Mouse (Mus musculus) bone marrow macrophage, adult 2 months (primary cell): ENCODE measurements around the gene Kcnh1. TPM values are rescaled to one million over a fixed set of nuclear protein-coding genes. Genes with fewer than 3 reads are reported as not detected.

Source experiments
- H3K27ac ChIP-seq: 2 replicates; pipeline ENCODE4 v1.5.1; 2012; ENCODE audit warnings: low read depth, low read length; ENCODE audit not compliant: insufficient read depth
- H3K4me1 ChIP-seq: 2 replicates; pipeline ENCODE4 v1.6.1; 2012; ENCODE audit warnings: low read length; ENCODE audit not compliant: control insufficient read depth, insufficient read depth
- H3K4me3 ChIP-seq: 2 replicates; pipeline ENCODE4 v1.5.1; 2012; ENCODE audit warnings: mild to moderate bottlenecking, low read length, moderate library complexity; ENCODE audit not compliant: insufficient read depth
- CTCF ChIP-seq: IDR thresholded peaks from 2 replicates; pipeline ENCODE4 v1.5.1; 2012; ENCODE audit warnings: low read depth, mild to moderate bottlenecking, low read length, moderate library complexity
- POLR2A ChIP-seq: IDR thresholded peaks from 2 replicates; pipeline ENCODE4 v1.6.1; 2012; ENCODE audit warnings: mild to moderate bottlenecking, low read depth, low read length, borderline replicate concordance
- polyA plus RNA-seq: library from polyadenylated mRNA; stranded (reverse); fragments of >200 nt; gene quantifications from 2 replicates; pipeline ENCODE4 v1.2.4, GENCODE M21; 2012; ENCODE audit not compliant: missing spikeins, insufficient read depth, insufficient read length

Gene Kcnh1
- polyA plus RNA-seq, 1 experiment, result not detected

DNA sequence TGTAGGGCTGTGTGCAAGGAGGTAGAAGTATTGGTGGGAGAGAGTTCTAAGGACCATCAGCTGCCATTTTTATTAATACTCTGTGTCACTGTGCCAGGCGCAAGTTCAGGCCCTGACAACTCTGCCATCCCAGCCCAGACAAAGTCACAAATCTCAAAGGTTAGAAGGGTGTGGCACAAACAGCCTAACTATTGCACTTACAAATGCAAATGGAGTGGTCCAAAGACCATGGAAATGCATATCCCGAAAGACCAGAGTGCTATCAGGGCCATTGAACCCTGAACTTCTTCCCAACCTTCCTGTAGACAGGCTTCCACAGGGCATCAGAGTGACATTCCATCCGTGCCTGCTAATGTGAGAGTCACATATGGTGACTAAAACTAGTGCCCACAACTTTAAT is 324.8 kb downstream of the Kcnh1 start:
- TF ChIP-seq CTCF (no peak), POLR2A (no peak)
- H3K4me1 ChIP-seq, result peaks cover 13% of the 10 kb centered on the region
- no peak overlapping the region for H3K27ac ChIP-seq
- H3K4me3 ChIP-seq, result no peak overlapping the region

DNA sequence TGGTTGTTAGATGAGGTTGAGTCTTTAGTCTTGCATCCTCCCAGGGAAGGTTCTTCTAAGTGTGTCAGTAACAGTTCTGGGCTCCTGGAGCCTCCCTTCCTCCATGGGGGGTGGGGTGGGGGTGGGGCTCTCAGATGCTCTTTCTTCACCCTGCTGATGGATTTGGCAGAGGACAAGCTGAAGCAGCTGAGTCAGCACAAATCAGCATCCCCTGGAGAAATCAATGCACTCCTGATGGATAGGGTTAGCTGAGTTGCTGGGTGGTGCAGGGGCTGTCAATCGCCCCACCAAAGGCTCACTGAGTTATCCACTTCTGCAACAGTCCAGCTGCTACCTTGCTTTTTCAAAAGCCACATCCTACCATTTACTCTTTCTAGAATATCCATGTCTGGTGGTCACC is 329.1 kb downstream of the Kcnh1 start:
- TF ChIP-seq POLR2A, result no peak
- no peak overlapping the region for H3K4me3 ChIP-seq
- no peaks in the 10 kb centered on the region for H3K4me1 ChIP-seq
- H3K27ac ChIP-seq, result no peak overlapping the region

DNA sequence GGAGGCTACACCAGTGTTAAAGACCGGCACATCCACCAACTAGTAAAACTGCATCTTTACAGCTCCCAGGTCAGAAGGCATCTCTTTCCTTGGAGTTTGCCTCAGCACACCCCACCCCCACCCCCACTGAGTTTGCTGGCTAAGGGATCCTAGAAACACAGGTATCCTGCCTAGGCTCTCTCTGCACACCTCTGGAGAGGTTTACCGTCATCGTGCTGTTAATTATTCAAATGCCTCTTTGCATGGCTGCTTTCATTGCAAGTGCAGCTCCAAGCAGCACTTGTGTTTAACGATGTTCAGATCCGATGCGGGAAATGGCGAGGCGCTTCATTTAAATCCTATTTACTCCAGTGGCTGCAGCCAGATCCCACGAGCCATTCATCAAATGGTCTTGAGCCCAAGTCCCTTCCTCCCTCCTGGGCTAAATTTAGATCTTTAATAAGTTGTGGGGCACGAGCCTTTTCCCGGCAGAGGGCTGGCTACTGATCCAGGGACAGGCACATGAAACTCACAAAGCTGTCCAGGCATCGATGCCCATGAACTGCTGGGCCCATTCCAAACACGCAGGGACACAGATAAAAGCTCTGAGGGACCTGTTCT is 330.4 kb downstream of the Kcnh1 start:
- TF ChIP-seq CTCF (no peak), POLR2A (no peak)
- no peak overlapping the region for H3K27ac ChIP-seq
- peaks cover 3% of the 10 kb centered on the region; the same call in 1 of the 2 replicates for H3K4me1 ChIP-seq
- H3K4me3 ChIP-seq, result no peak overlapping the region

DNA sequence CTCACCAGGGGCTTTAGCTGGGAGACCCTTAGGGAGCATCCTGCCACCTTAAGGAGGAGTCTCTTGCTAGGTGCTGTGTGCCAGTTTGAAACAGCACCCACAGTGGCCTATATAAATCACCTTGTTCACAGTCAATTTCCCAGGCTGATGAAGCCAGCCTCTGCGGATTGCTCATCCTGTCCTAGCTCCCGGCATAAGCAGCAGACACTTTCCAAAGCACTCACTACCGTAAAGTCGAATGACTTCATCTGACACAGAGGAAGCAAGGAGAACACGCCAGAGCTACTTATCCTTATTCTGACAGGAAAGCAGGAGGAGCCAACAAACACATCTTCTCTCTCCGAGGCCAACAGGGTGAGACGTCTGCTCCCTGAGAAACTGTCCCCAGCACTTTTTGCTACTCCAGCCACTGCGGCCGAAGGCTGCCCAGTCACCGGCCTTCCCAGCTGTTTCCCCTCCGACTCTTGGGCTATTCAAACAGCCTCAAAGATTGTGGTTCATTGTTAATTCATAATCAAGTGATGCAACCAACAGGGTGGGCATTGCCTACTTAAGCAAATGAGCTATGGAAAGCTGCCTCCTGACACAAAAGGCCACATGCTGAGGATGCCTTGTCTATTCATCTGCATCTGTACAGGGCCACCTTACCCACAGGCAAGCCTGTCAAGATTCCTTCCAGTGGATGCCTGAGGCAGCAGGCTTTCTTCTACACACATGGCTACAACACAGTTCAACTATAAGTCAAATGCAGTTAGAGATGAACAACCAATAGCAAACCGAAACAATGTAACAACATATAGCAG is 332.0 kb downstream of the Kcnh1 start:
- Histone ChIP-seq H3K27ac (no peak overlapping the region), H3K4me1 (peaks cover 3% of the 10 kb centered on the region; the same call in 1 of the 2 replicates), H3K4me3 (no peak overlapping the region)
- TF ChIP-seq CTCF (no peak), POLR2A (no peak)

DNA sequence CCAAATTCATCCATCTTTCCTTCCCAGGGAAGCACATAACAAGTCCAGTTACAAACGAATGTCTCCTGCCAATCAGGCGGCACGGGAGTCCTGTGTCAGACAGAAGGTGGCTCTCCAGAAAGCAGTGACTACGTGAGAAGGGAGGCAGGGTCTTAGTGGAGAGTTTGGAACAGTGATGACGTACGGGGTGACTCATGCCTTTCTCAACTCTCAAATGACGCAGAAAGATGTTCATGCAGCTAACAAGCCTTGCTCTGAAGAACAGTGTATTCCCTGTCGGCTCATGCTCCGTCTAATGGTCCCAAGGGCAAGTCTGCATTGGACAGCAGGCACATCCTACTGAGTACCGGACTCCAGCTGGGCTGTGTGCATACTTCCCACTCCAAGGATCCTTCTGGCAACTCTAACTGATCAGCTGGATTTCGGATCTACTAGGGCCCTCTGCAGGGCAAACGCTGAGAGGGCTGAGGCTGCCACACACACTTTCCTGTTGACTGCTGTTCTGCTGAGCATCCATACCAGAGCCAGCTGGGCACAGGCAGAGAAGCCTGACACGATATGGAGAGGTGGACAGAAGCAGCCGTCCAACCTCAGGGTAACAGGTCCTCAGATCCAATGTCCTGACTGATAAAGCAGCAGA is 335.3 kb downstream of the Kcnh1 start:
- no peak for TF ChIP-seq POLR2A
- no peak for TF ChIP-seq CTCF
- no peak overlapping the region for H3K27ac ChIP-seq
- no peak overlapping the region for H3K4me3 ChIP-seq
- peaks cover 3% of the 10 kb centered on the region; the same call in 1 of the 2 replicates for H3K4me1 ChIP-seq

DNA sequence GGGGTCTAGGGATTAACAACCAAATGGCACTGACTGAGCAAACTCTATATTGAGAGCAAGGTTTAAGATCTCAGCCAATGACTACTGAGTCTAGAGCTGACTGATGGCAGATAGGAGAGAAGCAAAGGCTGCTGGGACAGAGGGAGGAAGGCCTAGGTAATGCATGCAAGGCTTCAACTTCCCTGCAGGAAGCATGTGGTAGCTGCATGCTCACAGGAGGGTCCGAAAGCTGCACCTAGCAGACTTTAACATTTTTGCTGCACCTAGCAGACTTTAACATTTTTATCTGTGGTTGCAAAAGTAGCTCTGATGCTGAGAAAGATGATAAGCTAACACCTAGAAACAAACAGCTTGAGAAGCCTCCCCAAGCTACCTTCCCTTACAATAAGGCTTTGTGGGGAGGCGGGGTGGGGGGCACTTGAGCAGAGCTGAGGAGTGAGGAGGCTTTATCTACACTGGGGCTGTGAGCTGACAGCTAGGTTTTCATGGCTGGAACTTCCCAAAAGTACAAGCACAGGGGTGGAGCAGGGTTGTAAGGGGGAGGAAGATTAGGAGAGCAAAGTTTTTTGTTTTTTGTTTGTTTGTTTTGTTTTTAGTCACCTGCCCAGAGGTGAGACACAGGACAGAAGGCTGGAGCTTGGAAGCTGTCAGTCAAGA is 341.0 kb downstream of the Kcnh1 start:
- Histone ChIP-seq H3K4me3 (no peak overlapping the region), H3K27ac (peak overlapping the region; percentile 43; the same call in 1 of the 2 replicates), H3K4me1 (peaks cover 12% of the 10 kb centered on the region)
- TF ChIP-seq CTCF (no peak), POLR2A (no peak)

DNA sequence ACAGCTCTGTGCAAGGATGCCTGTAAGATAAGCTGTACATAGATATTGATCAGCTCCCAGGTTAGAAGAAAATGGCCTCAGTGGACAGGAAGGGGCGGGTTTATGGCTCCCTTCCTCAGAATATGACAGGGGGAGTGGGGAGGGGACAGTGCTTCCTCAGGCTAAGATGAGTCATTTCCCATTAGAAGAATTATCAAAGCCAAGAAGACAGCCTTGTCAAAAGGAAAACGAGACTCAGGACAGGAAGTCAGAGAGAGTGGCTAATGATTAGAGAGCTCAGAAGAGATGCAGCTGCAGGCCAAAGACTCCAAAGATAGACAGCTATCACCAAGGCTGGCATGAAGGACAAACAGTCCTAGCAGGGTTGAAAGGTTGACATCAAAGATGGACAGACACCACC is 341.6 kb downstream of the Kcnh1 start:
- peaks cover 16% of the 10 kb centered on the region for H3K4me1 ChIP-seq
- peak overlapping the region; percentile 43 for H3K27ac ChIP-seq
- H3K4me3 ChIP-seq, result no peak overlapping the region
- TF ChIP-seq CTCF (no peak), POLR2A (no peak)

DNA sequence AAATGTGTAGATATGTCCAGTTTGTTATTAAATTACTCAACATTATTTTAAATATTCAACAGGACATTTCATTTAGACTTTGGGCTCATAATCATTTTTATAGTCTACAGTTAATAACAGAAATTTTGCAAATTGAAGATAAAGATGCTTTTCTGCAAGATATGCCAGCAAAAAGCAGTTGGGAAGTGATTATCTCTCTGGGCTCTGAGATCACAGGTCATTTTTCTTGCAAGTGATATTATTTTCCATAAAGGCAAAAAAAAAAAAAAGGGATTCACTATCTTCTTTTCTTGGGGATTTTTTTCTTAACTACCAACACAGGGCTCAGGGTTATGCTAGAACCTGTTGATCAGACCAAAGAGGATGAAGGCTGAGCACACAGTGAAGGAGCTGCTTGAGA is 342.4 kb downstream of the Kcnh1 start:
- TF ChIP-seq POLR2A (no peak), CTCF (no peak)
- peaks cover 16% of the 10 kb centered on the region for H3K4me1 ChIP-seq
- H3K27ac ChIP-seq, result no peak overlapping the region
- no peak overlapping the region for H3K4me3 ChIP-seq

DNA sequence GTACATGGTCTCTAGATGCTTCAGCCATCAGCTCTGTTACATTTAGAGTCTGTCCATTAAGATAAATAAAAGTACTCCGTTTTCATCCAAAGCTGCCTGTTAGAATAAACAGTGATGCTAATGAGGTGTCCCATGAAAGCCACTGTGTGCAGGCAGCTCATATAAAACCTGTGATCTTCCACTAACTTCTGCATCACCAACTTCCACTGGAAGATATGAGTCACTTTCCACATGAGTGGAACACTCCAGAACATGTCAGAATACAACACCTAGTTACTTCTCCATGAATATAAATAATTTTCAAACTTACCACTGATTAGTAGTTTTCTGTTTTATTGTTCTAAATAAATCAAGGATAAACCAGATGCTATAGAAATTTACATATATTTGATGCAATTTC is 345.9 kb downstream of the Kcnh1 start:
- Histone ChIP-seq H3K4me1 (peaks cover 18% of the 10 kb centered on the region), H3K27ac (no peak overlapping the region), H3K4me3 (no peak overlapping the region)
- no peak for TF ChIP-seq CTCF
- no peak for TF ChIP-seq POLR2A
